Mouse (Mus musculus): ENCODE results near the gene Map2k1.

Map2k1 gene

DNA sequence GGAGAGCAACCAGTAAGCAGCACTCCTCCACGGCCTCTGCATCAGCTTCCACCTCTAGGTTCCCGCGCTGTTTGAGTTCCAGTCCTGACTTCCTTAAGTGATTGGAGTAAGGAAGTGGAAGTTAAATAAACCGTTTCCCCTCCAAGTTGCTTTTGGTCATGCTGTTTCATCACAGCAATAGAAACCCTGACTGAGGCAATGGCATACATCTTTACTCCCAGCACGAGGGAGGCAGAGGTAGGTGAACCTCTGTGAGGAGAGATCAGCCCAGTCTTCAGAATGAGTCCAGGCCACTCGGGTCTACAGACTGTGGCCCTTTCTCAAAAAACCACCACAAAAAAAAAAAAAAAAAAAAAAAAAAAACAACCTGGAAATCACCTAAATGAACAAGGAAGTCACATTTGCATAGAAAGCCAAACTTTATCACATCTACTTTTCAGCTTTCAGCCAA is 11.0 kb downstream of the Map2k1 start:
- 69% methylated on average over 6 of the region's 6 CpGs for WGBS

- WGBS: 75% methylated on average over 8 of the region's 8 CpGs
Observed at GRCm38 (mm10) chr9:64240681-64241080, 12.8 kb downstream of the Map2k1 start.

GRCm38 (mm10) chr9:64240116-64240515 is 13.3 kb downstream of the Map2k1 start:
- WGBS: 51% methylated on average over 2 of the region's 2 CpGs

DNA sequence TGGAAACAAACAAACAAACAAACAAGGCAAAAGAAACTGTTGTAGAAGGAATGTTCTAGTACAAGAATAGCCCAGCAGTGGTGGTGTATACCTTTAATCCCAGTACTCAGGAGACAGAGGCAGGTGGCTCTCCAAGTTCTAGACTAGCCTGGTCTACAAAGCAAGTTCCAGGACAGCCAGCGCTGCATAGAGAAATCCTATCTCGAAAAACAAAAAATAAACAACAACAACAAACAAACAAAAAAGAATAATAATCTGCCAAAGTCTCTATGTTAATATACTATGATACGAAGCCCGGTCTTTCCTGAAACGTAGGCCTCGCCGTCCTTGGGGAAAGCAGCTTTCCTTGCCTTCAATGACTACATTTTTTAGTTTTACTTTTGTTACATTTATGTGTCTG is 17.4 kb downstream of the Map2k1 start:
- WGBS: 97% methylated on average over 7 of the region's 7 CpGs

DNA sequence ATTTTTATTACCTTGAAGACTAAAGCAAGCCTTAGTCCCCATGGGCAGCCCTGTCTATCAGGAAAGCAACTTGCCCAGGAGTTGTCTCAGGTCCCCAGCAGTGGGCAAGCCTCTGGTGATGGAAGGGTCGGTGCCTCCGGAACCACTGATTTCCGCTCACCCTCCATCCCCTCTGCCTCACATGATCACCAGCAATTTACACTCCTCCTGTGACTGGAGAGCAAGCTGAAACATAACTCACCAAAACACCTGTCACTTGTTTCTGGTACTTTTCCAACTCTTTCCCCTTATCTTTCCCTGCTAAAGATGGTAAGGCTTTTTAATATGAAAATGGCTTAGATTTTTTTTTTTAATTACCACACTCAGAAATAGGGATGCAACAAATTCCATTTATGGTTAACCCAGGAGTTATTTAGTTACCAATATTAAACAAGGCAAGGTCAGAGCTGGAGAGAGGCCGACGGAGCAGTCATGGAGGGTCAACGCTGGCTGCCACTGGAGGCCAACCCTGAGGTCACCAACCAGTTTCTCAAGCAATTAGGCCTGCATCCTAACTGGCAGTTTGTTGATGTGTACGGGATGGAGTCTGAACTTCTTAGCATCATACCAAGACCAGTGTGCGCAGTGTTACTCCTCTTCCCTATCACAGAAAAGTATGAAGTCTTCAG is 18.5 kb downstream of the Map2k1 start, which contains the start of gene Uchl4:
Uchl4 (plus strand) TSS at position 434 of the 668 bp plus-strand sequence.
- 95% methylated on average over 8 of the region's 8 CpGs for WGBS

DNA sequence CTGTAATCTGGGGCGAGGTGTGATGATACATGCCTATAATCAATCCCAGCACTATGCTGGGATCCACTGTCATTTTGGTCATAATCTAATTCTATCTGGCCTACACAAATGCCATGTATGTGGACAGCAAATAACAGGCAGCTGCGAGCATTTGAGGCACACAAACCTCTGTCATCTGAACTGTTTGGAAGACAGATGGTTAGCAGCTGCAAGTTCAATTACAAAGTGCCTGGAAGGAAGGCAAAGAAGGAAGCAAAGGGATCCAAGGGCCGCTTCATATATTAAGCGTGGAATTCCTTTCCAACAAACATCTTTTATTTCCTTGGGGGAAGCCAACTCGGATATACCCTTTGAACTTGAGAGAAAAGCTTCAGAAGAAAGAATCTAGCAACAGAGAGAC is 19.8 kb downstream of the Map2k1 start:
- 81% methylated on average over 5 of the region's 5 CpGs for WGBS

- WGBS: 32% methylated on average over 9 of the region's 9 CpGs
Observed at GRCm38 (mm10) chr9:64232257-64232957, 21.0 kb downstream of the Map2k1 start.

GRCm38 (mm10) chr9:64231674-64232073 is 21.8 kb downstream of the Map2k1 start:
- WGBS: 19% methylated on average over 3 of the region's 3 CpGs

DNA sequence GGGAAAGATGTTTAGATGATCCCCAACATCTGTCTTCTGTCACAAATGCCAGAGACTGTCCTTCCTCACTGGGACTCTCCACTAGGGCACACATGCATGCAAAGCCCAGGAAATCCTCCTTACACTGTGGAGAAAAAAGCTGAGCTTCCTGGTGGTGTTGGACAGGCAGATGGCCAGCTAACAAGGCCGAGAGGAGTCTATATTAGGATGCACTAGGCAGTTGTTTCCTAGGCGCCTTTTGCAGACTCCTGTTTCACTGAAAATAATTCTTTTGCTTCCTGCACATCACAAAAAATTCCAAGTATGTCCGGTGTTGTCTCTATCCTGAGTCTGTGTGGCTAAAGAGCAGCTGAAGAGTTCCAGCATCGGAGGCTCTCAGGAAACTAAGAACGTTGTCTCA is 22.3 kb downstream of the Map2k1 start:
- WGBS: 27% methylated on average over 5 of the region's 5 CpGs

DNA sequence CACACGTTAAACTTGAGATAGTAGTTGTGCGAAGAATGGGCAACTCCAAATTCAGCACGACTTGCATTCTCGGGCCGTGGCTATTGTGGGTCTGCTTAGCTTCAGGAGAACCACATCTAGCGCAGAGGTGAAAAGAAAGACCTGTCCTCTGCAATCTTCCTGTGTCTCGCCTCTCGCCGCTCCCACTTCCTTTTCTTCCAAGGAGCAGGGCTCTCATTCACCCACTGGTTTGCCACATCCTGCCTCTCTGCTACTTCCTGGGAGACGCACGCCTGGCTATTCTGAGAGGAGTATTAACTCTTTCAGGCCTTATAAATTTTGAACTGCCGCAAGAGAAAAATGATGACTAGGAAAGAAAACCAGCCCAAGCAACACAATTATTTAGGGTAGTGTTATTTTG is 25.7 kb downstream of the Map2k1 start:
- WGBS: 58% methylated on average over 12 of the region's 12 CpGs

DNA sequence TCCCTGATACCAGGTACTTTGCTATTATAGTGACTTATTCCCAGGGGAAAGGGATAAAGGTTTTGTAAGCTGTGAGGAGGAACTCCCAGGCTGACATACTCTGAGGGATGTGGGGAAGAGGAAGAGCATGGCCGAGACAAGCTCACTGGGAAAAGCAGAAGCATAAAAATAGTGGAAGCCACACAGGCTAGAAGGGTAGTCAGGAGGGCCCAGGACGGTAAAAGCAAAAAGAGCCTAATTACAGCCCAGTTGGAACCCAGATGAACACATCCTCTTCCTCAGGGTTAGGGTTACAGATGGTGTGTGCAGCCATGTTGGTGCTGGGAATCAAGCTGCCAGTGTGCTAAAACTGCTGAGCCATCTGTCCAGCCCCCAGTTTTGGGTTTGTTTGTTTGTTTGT is 31.3 kb downstream of the Map2k1 start:
- WGBS: 58% methylated on average over 2 of the region's 2 CpGs

- 54% methylated on average over 4 of the region's 4 CpGs for WGBS
Observed at GRCm38 (mm10) chr9:64221480-64221879, 32.0 kb downstream of the Map2k1 start.

- 91% methylated on average over 1 of the region's 1 CpGs for WGBS
Observed at GRCm38 (mm10) chr9:64220603-64221002, 32.8 kb downstream of the Map2k1 start.

DNA sequence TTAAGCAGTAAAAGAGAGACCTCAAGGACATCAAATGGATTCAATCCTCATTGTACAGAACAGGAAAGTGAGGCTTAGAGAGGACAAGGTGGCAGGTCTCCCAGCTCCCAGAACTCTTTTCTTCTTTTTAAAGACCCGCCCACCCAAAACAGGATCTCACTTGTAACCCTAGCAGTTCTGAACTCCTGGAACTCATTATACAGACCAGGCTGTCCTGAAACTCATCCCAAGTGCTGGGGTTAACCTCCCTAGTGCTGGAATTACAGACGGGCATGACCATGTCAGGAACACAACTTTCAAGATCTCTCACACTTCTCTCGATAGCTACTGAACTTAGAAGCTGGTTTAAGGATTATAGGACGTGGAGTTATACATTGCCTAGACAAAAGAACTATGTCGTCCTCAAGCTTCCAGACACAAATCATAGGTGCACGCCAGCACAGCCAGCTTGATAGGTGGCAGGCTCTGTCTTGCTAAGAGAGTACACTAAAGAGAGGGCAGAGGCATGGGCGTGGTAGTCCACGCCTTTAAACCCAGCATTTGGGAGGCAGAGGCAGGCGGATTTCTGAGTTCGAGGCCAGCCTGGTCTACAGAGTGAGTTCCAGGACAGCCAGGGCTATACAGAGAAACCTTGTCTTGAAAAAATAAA is 33.5 kb downstream of the Map2k1 start:
- WGBS: 87% methylated on average over 10 of the region's 10 CpGs

DNA sequence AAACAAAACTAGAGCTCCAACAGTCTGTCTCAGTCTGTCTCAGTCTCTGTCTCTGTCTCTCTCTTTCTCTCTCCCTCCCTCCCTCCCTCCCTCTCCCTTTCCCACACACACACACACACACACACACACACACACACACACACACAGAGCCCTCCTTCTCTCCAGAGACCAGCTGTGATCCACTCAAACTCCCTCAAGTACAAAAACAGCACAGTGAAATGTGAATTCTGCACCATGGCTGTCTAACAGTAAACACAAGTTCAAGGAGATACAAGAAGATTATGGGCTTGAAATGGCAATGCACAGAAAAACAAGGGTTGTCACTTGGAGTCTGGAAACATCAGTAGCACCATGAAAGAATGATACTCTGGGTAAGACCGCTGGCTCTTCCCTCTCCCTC is 34.1 kb downstream of the Map2k1 start:
- WGBS: 66% methylated on average over 1 of the region's 1 CpGs

DNA sequence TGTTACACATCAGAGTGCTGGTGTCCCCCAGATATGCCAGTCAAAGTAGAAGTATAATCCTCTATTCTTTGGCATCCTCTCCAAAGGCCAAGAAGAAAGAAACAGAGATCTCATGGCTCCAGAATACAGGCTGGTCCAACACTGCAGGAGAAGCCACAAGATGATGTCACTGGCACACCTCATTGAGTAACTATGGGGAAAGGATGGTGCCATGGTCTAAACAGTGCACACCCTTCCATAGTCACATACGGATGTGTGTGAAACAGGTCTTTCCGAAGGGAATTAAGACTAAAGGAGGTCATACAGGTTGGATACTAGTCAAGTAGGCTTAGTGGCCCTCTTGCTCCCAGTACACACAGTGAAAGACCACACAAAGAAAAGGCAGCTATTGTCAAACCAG is 36.8 kb downstream of the Map2k1 start:
- 90% methylated on average over 2 of the region's 2 CpGs for WGBS

DNA sequence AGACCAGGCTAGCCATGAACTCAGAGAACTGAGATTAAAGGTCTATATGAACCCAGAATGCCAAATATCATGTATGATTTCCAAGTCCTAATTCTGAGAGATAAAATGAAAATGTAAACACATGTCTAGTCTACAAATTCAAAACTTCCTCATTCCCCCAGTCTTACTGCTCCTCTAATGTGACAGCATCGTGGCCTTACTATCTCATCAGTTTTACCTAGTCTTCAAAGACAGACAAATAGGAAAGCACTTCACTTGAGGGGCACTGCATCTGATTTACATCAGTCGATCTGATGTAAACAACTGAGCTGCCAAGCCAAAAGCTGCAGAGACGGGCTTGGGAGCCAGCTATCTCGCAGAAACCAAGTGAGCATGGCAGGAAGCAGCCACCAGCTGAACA is 37.3 kb downstream of the Map2k1 start:
- 51% methylated on average over 4 of the region's 4 CpGs for WGBS

DNA sequence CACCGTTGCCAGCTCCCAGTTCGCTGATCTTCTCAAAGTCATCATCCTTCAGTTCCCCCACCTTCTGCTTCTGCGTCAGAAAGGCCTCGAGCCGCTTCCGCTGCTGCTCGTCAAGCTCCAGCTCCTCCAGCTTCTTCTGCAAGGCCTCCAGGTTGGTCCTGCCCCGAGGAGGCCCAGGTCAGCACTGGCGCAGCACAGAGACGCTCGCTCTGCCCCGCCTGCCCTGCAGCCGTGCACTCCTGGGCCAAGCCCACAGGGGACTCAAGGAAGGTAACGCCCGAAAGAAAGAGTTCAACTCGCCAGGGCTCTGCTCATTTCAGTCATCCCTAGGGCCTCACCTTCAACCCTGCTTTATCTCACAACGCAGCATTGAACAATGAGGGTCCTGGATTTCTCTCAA is 39.0 kb downstream of the Map2k1 start:
- 96% methylated on average over 17 of the region's 17 CpGs for WGBS

DNA sequence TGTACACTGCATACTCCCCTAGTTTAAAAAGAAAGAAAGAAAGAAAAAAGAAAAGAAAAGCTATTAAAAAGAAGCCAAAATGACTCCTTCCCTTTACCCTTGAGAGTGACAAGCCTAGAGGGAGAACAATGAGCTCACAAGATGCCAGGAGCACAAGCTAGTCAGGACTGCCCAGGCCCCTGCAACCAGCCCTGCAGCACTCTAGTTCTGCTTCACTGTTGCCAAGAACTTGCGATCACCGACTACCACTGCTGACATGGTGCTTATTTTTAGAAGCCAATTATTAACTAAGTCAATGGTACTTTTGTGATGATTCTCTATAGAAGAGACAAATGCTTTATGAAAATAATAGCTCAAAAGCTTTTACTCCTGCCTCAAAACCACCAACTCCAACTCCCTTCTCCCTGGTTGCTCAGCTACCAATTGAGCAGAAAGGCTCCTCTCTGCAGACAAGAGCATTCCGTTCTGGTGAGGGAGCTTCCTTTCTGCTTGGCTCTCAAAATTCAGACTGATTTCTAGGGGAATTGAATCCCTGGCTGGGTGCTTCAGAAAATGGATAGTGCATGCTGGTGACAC is 45.8 kb downstream of the Map2k1 start:
- WGBS: 40% methylated on average over 3 of the region's 3 CpGs

DNA sequence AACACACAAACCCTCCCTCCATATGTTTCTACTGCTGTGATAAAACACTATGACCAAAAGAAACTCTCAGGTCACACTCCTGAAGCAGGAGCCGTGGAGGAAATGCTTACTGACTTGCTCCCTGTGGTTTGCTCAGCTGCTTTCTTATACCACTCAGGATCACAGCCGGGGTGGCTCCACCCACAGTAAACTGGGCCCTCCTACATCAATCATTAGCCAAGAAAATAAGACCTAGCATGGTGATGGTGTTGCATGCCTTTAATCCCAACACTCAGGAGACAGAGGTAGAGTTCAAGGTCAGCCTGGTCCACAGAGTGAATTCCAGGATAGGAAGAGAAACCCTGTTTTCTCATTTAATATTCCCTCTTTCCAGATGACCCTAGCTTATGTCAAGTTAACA is 53.5 kb downstream of the Map2k1 start:
- WGBS: 64% methylated on average over 2 of the region's 2 CpGs

GRCm38 (mm10) chr9:64198763-64199418 is 54.5 kb downstream of the Map2k1 start:
- 88% methylated on average over 7 of the region's 7 CpGs for WGBS

Data from cerebral cortex, adult 2 months (tissue).